In genomic region chr5:139933476-139933875, GRCm38 (mm10) we compare ENCODE assay signal across 8 mouse cellular contexts. TPM values are rescaled to one million over a fixed set of nuclear protein-coding genes. Genes with fewer than 3 reads are reported as not detected.
DNase-seq lines count a peak whose midpoint lies in the region; ATAC-seq and TF ChIP-seq lines count a peak whose summit lies in the region.

No protein-coding gene starts in this region.

- no peak overlapping the region for H3K4me3 ChIP-seq in midbrain, postnatal 0 days (ENCODE audit: low read depth, low read length)
- no peak overlapping the region for H3K4me3 ChIP-seq in midbrain, embryonic 16.5 days (ENCODE audit: low read depth, low read length)
- no peak overlapping the region for H3K4me3 ChIP-seq in lung, adult 2 months (replicated peaks; ENCODE audit: extremely low read depth, low read depth, low read length)

- DNase-seq in cerebellum, postnatal 14 days = peak; percentile 39 to 58
- DNase-seq in cerebellum, adult 18-20 months = no peak
- DNase-seq in midbrain, postnatal 0 days (ENCODE audit: low spot score) = no peak
- DNase-seq in embryo, embryonic 9.5 days (ENCODE audit: extremely low spot score) = peak; percentile 20
- peak; percentile 76 for DNase-seq in lung, adult 2 months
- peak; percentile 26 to 63 for DNase-seq in thymus, postnatal 10 days (ENCODE audit: low spot score in 2 of 2)
- DNase-seq in gastrocnemius, postnatal 25 days = no peak

- WGBS in midbrain, postnatal 0 days = 52% methylated on average over 7 of the region's 7 CpGs
- 48% methylated on average over 7 of the region's 7 CpGs for WGBS in midbrain, embryonic 16.5 days
- 37% methylated on average over 7 of the region's 7 CpGs for WGBS in lung, adult 2 months

- H3K4me1 ChIP-seq in midbrain, postnatal 0 days (ENCODE audit: insufficient read depth, low read length) = peaks cover 15% of the 10 kb centered on the region
- H3K4me1 ChIP-seq in midbrain, embryonic 16.5 days (ENCODE audit: control insufficient read depth, insufficient read depth, low read length) = peaks cover 15% of the 10 kb centered on the region
- peaks cover 2% of the 10 kb centered on the region; the same call in 1 of the 2 replicates for H3K4me1 ChIP-seq in lung, adult 2 months (ENCODE audit: control insufficient read depth, insufficient read depth, low read length)

- no peaks in the 10 kb centered on the region for H3K27me3 ChIP-seq in midbrain, postnatal 0 days (ENCODE audit: insufficient read depth, low read length)
- H3K27me3 ChIP-seq in midbrain, embryonic 16.5 days (ENCODE audit: control insufficient read depth, insufficient read depth, low read depth, low read length) = no peaks in the 10 kb centered on the region

- TF ChIP-seq CTCF in midbrain, postnatal 0 days (IDR thresholded peaks at IDR 0.05) = peak; percentile 64
- peak; percentile 65 for TF ChIP-seq CTCF in lung, adult 2 months (IDR thresholded peaks at IDR 0.05; ENCODE audit: insufficient read depth, low read length)

- no peaks in the 10 kb centered on the region for H3K36me3 ChIP-seq in midbrain, postnatal 0 days (ENCODE audit: insufficient read depth, low read length)
- H3K36me3 ChIP-seq in midbrain, embryonic 16.5 days (ENCODE audit: control insufficient read depth, insufficient read depth, low read length) = no peaks in the 10 kb centered on the region

- no peak for TF ChIP-seq POLR2A in lung, adult 2 months (IDR thresholded peaks at IDR 0.05; ENCODE audit: borderline replicate concordance, extremely low read depth, low read depth, low read length)

- H3K4me2 ChIP-seq in midbrain, postnatal 0 days (ENCODE audit: low read depth, low read length, poor library complexity, severe bottlenecking) = no peak overlapping the region
- H3K4me2 ChIP-seq in midbrain, embryonic 16.5 days (ENCODE audit: low read length) = no peak overlapping the region

- no peak for ATAC-seq in midbrain, postnatal 0 days (ENCODE audit: low FRiP score)
- no peak for ATAC-seq in midbrain, embryonic 16.5 days

- no peaks in the 10 kb centered on the region for H3K9me3 ChIP-seq in midbrain, postnatal 0 days (ENCODE audit: low read length)
- no peaks in the 10 kb centered on the region for H3K9me3 ChIP-seq in midbrain, embryonic 16.5 days (replicated peaks; ENCODE audit: control insufficient read depth, low read length, poor library complexity, severe bottlenecking)

- no peak overlapping the region for H3K27ac ChIP-seq in midbrain, postnatal 0 days (ENCODE audit: low read depth, low read length)
- H3K27ac ChIP-seq in midbrain, embryonic 16.5 days (ENCODE audit: low read length) = no peak overlapping the region

- no peak overlapping the region for H3K9ac ChIP-seq in midbrain, postnatal 0 days (replicated peaks; ENCODE audit: low read length, poor library complexity, severe bottlenecking)
- no peak overlapping the region for H3K9ac ChIP-seq in midbrain, embryonic 16.5 days (ENCODE audit: low read depth, low read length)

RNA-seq across cellular contexts. Expression of gene Elfn1, which starts 25.7 kb away (rescaled TPM):
- total RNA-seq in midbrain, postnatal 0 days (2014; rRNA removed) = 21.5 and 57.5 TPM in 2 replicates
- 3.1 and 3.7 TPM in 2 replicates for polyA plus RNA-seq in midbrain, postnatal 0 days (2015; fragmentation: Nextera tagmentation; extraction: Ambion mirVana)
- polyA plus RNA-seq in midbrain, embryonic 16.5 days (2015; fragmentation: Nextera tagmentation; extraction: Ambion mirVana) = 2.5 TPM in 2 replicates
- 22.5 and 27.8 TPM in 2 replicates for polyA plus RNA-seq in lung, adult 2 months (2012; rRNA removed)
- not detected for total RNA-seq in gastrocnemius, postnatal 25 days (2021)

Comparison
In these comparisons a context has a peak if more than half of its experiments do, and no peak if none do; other contexts are left out.
1. DNase-seq: peak in cerebellum, postnatal 14 days (2 of 2), embryo, embryonic 9.5 days (single experiment), lung, adult 2 months (single experiment) and thymus, postnatal 10 days (2 of 2); none in cerebellum, adult 18-20 months (0 of 2), midbrain, postnatal 0 days (single experiment) and gastrocnemius, postnatal 25 days (single experiment).